Mouse (Mus musculus) C2C12 (cell line): Measurements from ENCODE around the gene Olfr281.
"Not testable (repeated sequence)": the region's sequence is repeated elsewhere in the genome, so short reads cannot be mapped to it uniquely, and the experiment has no call there.

Experiments used
- CTCF ChIP-seq: IDR thresholded peaks from one replicate; pipeline ENCODE4 v1.5.1; 2011; ENCODE audit not compliant: control insufficient read depth, insufficient read depth, insufficient read length
- FOSL1 ChIP-seq: IDR thresholded peaks from one replicate; pipeline ENCODE4 v1.8.0; 2011; ENCODE audit warnings: mild to moderate bottlenecking, low read length; ENCODE audit not compliant: poor library complexity, insufficient read depth, severe bottlenecking
- MAX ChIP-seq: IDR thresholded peaks from one replicate; pipeline ENCODE4 v1.6.1; 2011; ENCODE audit warnings: mild to moderate bottlenecking, control low read depth
- MYOD1 ChIP-seq: IDR thresholded peaks from one replicate; pipeline ENCODE4 v1.6.1; 2011; ENCODE audit warnings: low read depth; ENCODE audit not compliant: control insufficient read depth, insufficient read length
- MYOG ChIP-seq: IDR thresholded peaks from one replicate; pipeline ENCODE4 v1.6.1; 2011; ENCODE audit not compliant: control insufficient read depth, insufficient read length; ENCODE audit errors: extremely low read depth

GRCm38 (mm10) chr15:98430925-98431324 is 21.5 kb upstream of the Olfr281 start, which contains the start of gene Olfr282:
- TF ChIP-seq CTCF, MAX, FOSL1, MYOD1, MYOG: not testable (repeated sequence)
